Mouse (Mus musculus) lung, embryonic 14.5 days (tissue): ENCODE data around the gene Tmem268. TPM values are rescaled to one million over a fixed set of nuclear protein-coding genes. Genes with fewer than 3 reads are reported as not detected.

Experiments
- ATAC-seq: fragments of 200-750 bp; cut with Nextera tagmentation; 2 replicates; pipeline ENCODE4 v1.8.0; 2017; ENCODE audit warnings: mild to moderate bottlenecking, moderate TSS enrichment, moderate library complexity; ENCODE audit not compliant: insufficient read depth
- DNase-seq: peaks from one replicate; pipeline ENCODE4 v3.0.0-alpha.2; 2015
- H3K27ac ChIP-seq: fragments of 300-500 bp; sonication (generic); 2 replicates; pipeline ENCODE4 v1.5.1; 2014; ENCODE audit warnings: low read depth, mild to moderate bottlenecking, moderate library complexity
- H3K27me3 ChIP-seq: fragments of 300-500 bp; sonication (generic); 2 replicates; pipeline ENCODE4 v1.6.1; 2014; ENCODE audit warnings: low read length, control low read depth; ENCODE audit not compliant: insufficient read depth
- H3K36me3 ChIP-seq: fragments of 300-500 bp; sonication (generic); 2 replicates; pipeline ENCODE4 v1.6.1; 2014; ENCODE audit warnings: control low read depth; ENCODE audit not compliant: insufficient read depth
- H3K4me1 ChIP-seq: fragments of 300-500 bp; sonication (generic); 2 replicates; pipeline ENCODE4 v1.6.1; 2014; ENCODE audit warnings: antibody characterized with exemption, control low read depth; ENCODE audit not compliant: insufficient read depth
- H3K4me2 ChIP-seq: fragments of 300-500 bp; sonication (generic); 2 replicates; pipeline ENCODE4 v1.6.1; 2014; ENCODE audit warnings: mild to moderate bottlenecking
- H3K4me3 ChIP-seq: fragments of 300-500 bp; sonication (generic); 2 replicates; pipeline ENCODE4 v1.5.1; 2014; ENCODE audit warnings: low read depth, low read length
- H3K9ac ChIP-seq: fragments of 300-500 bp; sonication (generic); 2 replicates; pipeline ENCODE4 v1.6.1; 2014
- H3K9me3 ChIP-seq: fragments of 300-500 bp; sonication (generic); 2 replicates; pipeline ENCODE4 v1.6.1; 2016; ENCODE audit warnings: low read depth, low read length, control low read depth
- CTCF ChIP-seq: IDR thresholded peaks from 2 replicates; pipeline ENCODE4 v1.5.1; 2016; ENCODE audit warnings: antibody characterized with exemption, low read depth
- WGBS: fragments of 180-500 bp; shearing (Covaris S2); extraction: QIAGEN DNeasy Blood & Tissue Kit; methylation state at CpG from one replicate; pipeline ENCODE4 v1.1.7; 2014; 5-methylcytosine and 5-hydroxymethylcytosine counted together
- polyA plus RNA-seq: library from polyadenylated mRNA; unstranded; fragments of >200 nt; fragmentation: Nextera tagmentation; extraction: Ambion mirVana; gene quantifications from 2 replicates; pipeline ENCODE4 v1.2.1, GENCODE M21; 2014

The Tmem268 gene
- polyA plus RNA-seq, 1 experiment from 2014 or later: 8.2 TPM

GRCm38 (mm10) chr4:63555111-63555510, 3.5 kb upstream of the Tmem268 start:
- H3K27me3 ChIP-seq: no peaks in the 10 kb centered on the region
- H3K4me1 ChIP-seq: peaks cover 11% of the 10 kb centered on the region; the same call in 1 of the 2 replicates
- H3K4me2 ChIP-seq: no peak overlapping the region
- H3K27ac ChIP-seq: no peak overlapping the region
- 82% methylated on average over 2 of the region's 2 CpGs for WGBS
- DNase-seq (no peak), ATAC-seq (no peak)
- peaks cover 30% of the 10 kb centered on the region for H3K36me3 ChIP-seq
- no peak overlapping the region for H3K9ac ChIP-seq
- H3K4me3 ChIP-seq: no peak overlapping the region
- TF ChIP-seq CTCF: no peak
- H3K9me3 ChIP-seq: no peaks in the 10 kb centered on the region

GRCm38 (mm10) chr4:63556665-63557064, 1.9 kb upstream of the Tmem268 start:
- no peak for DNase-seq
- no peak overlapping the region for H3K9ac ChIP-seq
- H3K4me1 ChIP-seq: peaks cover 11% of the 10 kb centered on the region; the same call in 1 of the 2 replicates
- no peak overlapping the region for H3K27ac ChIP-seq
- H3K4me2 ChIP-seq: no peak overlapping the region
- no peak for ATAC-seq
- H3K9me3 ChIP-seq: no peaks in the 10 kb centered on the region
- no peak for TF ChIP-seq CTCF
- H3K4me3 ChIP-seq: no peak overlapping the region
- WGBS: 56% methylated on average over 5 of the region's 5 CpGs
- no peaks in the 10 kb centered on the region for H3K27me3 ChIP-seq
- H3K36me3 ChIP-seq: peaks cover 18% of the 10 kb centered on the region

GRCm38 (mm10) chr4:63557124-63558059, 1.2 kb upstream of the Tmem268 start:
- Histone ChIP-seq H3K27ac (no peak overlapping the region), H3K9ac (peak overlapping the region; percentile 81), H3K27me3 (no peaks in the 10 kb centered on the region), H3K4me2 (peak overlapping the region; percentile 84), H3K36me3 (peaks cover 11% of the 10 kb centered on the region), H3K4me1 (peaks cover 11% of the 10 kb centered on the region; the same call in 1 of the 2 replicates), H3K9me3 (no peaks in the 10 kb centered on the region), H3K4me3 (peak overlapping the region; percentile 66)
- WGBS: 34% methylated on average over 16 of the region's 16 CpGs
- ATAC-seq (no peak), DNase-seq (peak; percentile 28)
- TF ChIP-seq CTCF: no peak

GRCm38 (mm10) chr4:63559127-63559697, 631 bp downstream of the Tmem268 start:
- H3K4me2 ChIP-seq: peak overlapping the region; percentile 84
- H3K4me1 ChIP-seq: peaks cover 11% of the 10 kb centered on the region; the same call in 1 of the 2 replicates
- 0 out of 2 replicates have a peak, but pooled peaks cover 2% of the 10 kb centered on the region for H3K36me3 ChIP-seq
- H3K9me3 ChIP-seq: no peaks in the 10 kb centered on the region
- WGBS: 31% methylated on average over 9 of the region's 9 CpGs
- H3K4me3 ChIP-seq: peak overlapping the region; percentile 66
- H3K9ac ChIP-seq: peak overlapping the region; percentile 81
- DNase-seq (peak; percentile 53), ATAC-seq (peak; percentile 39; the same call in 1 of the 2 replicates)
- no peaks in the 10 kb centered on the region for H3K27me3 ChIP-seq
- no peak for TF ChIP-seq CTCF
- no peak overlapping the region for H3K27ac ChIP-seq

GRCm38 (mm10) chr4:63560079-63560478, 1.5 kb downstream of the Tmem268 start:
- peak; percentile 38 for TF ChIP-seq CTCF
- peak overlapping the region; percentile 84 for H3K4me2 ChIP-seq
- 72% methylated on average over 8 of the region's 8 CpGs for WGBS
- H3K4me1 ChIP-seq: peaks cover 11% of the 10 kb centered on the region; the same call in 1 of the 2 replicates
- H3K27ac ChIP-seq: no peak overlapping the region
- H3K4me3 ChIP-seq: no peak overlapping the region
- DNase-seq: peak; percentile 27
- no peaks in the 10 kb centered on the region for H3K9me3 ChIP-seq
- no peak for ATAC-seq
- no peaks in the 10 kb centered on the region for H3K27me3 ChIP-seq
- no peaks in the 10 kb centered on the region for H3K36me3 ChIP-seq
- no peak overlapping the region for H3K9ac ChIP-seq

- Histone ChIP-seq H3K36me3 (no peaks in the 10 kb centered on the region), H3K27ac (no peak overlapping the region), H3K27me3 (no peaks in the 10 kb centered on the region), H3K4me3 (no peak overlapping the region), H3K4me1 (peaks cover 11% of the 10 kb centered on the region; the same call in 1 of the 2 replicates), H3K9ac (no peak overlapping the region), H3K4me2 (no peak overlapping the region), H3K9me3 (no peaks in the 10 kb centered on the region)
- TF ChIP-seq CTCF: no peak
- ATAC-seq: no peak
- no peak for DNase-seq
- WGBS: 66% methylated on average over 7 of the region's 7 CpGs
Observed at GRCm38 (mm10) chr4:63561861-63562675, 3.5 kb downstream of the Tmem268 start.
